Mouse (Mus musculus): ENCODE measurements around the gene 1700001O22Rik. TPM values are rescaled to one million over a fixed set of nuclear protein-coding genes. Genes with fewer than 3 reads are reported as not detected.

Gene 1700001O22Rik
- total RNA-seq, 4 experiments from 2014 or later = 0.24 to 1.2 (median 0.55) TPM

GRCm38 (mm10) chr2:30779241-30779640 is 24.2 kb downstream of the 1700001O22Rik start:
- no peak for DNase-seq (ENCODE audit: low spot score)

- DNase-seq (ENCODE audit: low spot score) = no peak
Observed at GRCm38 (mm10) chr2:30778235-30778634, 25.2 kb downstream of the 1700001O22Rik start.

- DNase-seq (ENCODE audit: low spot score) = no peak
Observed at GRCm38 (mm10) chr2:30777266-30777665, 26.2 kb downstream of the 1700001O22Rik start.

DNA sequence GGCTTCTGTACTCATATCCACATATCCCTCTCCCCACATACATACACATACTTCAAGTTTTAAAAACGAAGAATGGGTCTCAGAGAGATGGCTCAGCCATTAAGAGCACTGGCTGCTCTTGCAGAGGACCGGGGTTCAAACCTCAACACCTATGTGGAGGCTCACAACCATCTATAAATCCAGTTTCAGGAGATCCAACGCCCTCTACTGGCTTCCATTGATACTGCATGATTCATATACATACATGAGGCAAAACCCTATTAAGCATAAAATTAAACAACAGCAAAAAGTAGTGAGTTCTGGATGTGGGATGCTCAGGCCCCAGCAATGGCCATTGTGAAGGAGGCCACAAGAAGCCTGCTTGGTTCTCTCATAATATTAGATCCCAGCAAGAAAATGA is 27.5 kb downstream of the 1700001O22Rik start:
- DNase-seq (ENCODE audit: low spot score) = no peak

GRCm38 (mm10) chr2:30773313-30774005 is 30.0 kb downstream of the 1700001O22Rik start:
- DNase-seq (ENCODE audit: low spot score) = no peak

DNA sequence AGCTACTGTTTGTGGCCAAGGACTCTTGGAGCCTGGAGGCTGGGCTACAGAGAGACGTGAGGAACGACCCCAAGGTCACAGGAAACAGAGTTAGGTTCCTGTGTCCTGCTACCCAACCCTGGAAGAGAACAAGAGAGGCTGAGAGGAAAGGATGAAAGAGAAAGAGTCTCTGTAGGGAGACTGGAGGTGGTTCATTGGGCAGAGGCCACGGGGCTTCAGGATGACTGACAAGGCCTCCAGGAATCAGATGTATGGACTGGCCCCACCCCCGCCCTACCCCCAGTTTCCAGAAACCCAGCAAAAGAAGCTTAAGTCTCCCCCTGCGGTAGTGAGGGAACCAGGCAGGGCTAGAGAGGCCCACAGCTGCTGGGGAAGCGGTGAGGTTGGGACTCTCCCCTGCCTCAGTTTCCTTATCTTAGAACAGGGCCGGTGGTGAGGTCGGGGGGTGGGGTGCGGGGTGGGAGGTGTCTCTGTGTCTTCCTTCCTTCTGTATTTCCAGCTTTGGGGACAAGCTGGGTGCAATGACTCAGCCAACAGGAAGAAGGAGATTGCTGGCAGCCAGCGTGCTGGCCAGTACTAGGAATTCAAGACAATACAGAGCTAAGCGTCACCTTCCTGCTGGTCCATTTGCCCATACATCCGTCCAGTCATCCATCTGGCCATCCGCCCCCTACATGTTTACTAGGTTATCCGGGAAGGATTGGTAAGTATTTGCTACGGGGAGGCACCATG is 30.7 kb downstream of the 1700001O22Rik start:
- peak; percentile 79 for DNase-seq (ENCODE audit: low spot score)

DNA sequence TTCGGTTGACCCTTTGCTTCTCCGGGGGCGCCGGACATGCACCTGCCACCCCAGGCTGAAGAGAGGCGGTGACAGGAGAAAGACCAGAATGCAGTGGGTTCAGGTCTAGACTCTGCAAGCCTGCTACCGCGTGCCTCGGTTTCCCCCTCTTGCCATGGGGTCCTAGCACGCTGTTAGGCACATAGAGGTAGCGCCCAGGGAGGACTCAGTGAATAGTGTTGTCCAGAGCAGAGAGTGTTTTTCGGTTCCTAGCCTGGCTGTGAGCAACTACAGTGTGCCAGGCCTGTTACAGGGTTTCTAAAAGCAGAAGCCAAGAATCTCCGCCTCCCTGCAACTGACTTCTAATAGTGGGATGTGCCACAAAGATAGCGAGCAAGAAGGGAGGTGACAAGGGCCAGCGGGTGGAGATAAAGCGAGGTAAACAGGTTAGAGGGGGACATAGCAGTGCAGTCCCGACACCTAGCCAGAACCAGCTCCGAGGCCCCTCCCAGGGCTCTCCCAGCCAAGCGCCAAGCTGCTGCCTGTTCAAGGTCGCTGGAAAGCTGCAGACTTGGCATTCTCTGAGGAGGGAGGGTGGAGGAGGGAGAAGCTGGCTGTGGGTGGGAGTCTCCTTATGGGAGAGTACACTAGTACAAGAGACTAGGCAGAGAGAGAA is 31.5 kb downstream of the 1700001O22Rik start:
- DNase-seq (ENCODE audit: low spot score) = peak; percentile 73

DNA sequence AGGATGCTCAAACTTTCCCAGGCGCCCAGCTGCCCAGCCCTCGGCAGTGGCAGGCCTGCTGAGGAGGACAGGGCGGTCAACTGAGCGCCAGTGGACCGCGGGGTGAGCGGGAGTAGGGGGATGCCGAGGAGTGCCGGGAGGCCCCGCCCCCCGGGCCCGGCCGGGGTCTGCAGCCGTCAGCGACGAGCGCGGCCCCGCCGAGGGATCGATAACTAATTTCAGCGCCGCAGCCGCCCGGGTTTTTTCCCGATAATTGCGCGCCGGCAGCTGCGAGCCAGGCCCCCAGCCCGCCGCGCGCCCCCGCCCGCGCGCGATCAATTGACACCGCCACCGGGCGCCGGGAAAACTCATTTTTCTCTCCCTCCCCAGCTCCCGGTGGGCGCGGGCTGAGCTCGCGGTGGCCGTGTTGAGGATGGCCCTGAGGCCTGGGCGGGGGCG is 32.1 kb downstream of the 1700001O22Rik start:
- DNase-seq (ENCODE audit: low spot score) = no peak

GRCm38 (mm10) chr2:30769187-30769586 is 34.3 kb downstream of the 1700001O22Rik start:
- no peak for DNase-seq (ENCODE audit: low spot score)

- no peak for DNase-seq (ENCODE audit: low spot score)
Observed at GRCm38 (mm10) chr2:30768529-30768928, 34.9 kb downstream of the 1700001O22Rik start.

- DNase-seq (ENCODE audit: low spot score) = no peak
Observed at GRCm38 (mm10) chr2:30767626-30768240, 35.7 kb downstream of the 1700001O22Rik start.

GRCm38 (mm10) chr2:30766446-30766845 is 37.0 kb downstream of the 1700001O22Rik start:
- no peak for DNase-seq (ENCODE audit: low spot score)

DNA sequence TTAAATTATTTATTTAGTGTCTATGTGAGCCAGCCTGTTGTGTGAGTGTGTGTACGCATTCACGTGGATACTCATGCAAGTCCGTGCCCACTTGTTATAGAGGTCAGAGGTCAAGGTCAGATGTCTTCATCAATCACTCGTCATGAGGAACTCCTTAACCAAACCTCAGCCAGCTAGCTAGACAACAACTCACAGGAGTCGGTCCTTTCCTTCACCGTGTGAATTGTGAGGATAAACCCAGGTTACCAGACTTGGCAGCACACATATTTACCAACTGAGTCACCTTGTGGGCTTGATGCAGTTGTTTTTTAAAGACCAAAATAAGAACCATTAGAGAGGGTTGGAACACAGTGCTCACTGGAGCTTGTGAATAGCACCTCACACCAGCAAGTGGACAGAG is 42.8 kb downstream of the 1700001O22Rik start:
- DNase-seq (ENCODE audit: low spot score) = no peak

DNA sequence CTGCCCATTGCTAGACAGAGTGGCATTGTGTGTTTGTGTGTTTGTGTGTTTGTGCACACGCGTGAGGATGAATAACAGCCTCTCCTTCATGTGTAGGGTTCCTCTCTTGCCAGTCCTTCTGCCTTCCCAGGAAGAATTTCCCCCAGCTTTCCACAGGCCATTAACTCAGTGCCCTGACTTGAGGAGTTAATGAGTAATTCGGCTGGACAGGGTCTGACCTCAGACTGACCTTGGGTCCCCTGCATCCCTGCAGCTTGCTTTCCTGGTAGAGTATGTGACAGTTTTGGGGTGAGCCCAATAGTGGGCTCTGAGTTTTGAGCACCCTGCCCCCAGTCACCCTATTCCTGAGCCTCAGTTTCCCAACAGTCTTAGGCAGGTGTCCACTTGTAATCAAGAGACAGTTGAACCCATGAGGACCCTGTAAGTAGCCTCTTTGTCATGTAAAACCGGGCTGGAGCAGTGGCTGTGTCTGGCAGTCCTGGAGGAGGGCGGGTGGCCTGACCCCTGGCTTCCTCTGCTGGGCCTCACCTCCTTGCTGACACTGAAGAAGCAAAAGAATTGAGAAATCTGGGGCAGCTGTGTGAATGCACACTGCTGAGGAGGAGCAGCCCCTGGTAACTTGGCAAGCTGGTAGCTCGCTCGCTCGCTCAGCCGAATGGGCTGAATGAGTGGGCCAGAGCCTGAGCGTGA is 43.5 kb downstream of the 1700001O22Rik start:
- no peak for DNase-seq (ENCODE audit: low spot score)

DNA sequence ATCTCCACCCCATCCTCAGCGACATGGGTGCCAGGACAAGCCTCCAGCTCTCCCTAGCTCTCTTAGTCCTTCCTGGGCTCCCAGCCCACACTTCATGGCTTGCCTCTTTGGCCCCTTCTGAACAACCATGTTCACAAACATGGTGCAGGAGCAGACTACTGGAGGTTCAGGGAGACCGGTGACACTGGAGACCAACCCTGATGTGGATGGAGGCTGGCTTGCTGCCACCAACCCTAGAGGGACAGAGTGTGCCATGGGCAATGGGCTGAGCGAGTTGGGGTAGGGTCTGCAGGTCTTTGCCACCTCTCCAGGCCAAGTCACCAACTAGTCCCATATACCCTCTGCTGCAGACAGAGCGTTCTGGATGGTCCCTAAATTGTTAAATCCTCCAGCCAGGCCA is 44.0 kb downstream of the 1700001O22Rik start:
- DNase-seq (ENCODE audit: low spot score) = no peak

DNA sequence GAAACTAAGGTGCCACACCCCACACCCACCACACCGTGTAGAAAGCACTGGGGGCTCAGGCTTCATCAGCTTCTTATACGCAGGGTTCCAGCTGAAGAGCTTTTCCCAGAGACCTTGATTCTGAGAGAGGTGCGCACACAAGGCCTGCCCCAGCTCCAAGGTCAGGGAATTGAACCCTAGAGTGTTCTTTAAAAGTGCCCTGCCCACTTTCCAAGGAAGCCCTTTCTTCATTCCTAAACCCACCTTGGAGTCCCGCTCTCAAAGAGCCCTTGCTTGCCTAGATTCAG is 44.4 kb downstream of the 1700001O22Rik start:
- no peak for DNase-seq (ENCODE audit: low spot score)

DNA sequence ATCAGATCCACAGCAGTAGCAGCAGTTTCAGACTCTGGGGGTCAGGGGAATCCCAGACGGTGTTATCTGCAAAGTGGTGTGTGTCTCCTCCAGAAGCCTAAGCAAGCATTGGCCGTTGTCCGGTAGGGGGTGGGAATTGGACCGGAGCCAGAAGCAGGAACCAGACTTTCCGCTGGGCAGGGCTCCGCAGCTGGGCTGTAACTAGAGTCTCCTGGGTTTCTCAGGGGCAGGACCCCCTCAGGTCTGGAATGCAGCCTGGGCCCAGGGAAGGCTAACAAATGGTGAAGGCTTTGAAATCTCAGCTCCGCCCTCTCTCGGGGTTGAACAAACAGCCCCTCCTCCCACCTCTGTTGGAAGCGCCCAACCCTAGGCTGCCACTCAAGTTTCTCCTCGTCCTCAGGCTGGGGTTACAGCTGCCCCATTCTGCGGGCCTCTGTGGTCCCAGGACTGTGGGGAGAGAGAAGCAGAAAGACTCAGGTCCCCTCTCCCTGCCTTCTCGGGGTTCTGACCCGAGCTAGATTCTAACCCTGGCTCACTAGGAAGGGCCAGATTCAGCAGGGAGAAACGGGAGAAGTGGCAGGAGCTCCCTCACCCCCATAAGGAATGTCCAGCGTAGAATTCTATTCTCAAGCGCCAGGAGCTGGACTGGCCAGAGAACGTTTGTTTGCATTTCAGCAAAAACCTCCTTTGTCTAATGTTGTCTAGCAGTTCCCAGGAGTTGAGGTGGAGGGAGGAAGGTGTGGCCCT is 44.9 kb downstream of the 1700001O22Rik start:
- DNase-seq (ENCODE audit: low spot score) = peak; percentile 87

DNA sequence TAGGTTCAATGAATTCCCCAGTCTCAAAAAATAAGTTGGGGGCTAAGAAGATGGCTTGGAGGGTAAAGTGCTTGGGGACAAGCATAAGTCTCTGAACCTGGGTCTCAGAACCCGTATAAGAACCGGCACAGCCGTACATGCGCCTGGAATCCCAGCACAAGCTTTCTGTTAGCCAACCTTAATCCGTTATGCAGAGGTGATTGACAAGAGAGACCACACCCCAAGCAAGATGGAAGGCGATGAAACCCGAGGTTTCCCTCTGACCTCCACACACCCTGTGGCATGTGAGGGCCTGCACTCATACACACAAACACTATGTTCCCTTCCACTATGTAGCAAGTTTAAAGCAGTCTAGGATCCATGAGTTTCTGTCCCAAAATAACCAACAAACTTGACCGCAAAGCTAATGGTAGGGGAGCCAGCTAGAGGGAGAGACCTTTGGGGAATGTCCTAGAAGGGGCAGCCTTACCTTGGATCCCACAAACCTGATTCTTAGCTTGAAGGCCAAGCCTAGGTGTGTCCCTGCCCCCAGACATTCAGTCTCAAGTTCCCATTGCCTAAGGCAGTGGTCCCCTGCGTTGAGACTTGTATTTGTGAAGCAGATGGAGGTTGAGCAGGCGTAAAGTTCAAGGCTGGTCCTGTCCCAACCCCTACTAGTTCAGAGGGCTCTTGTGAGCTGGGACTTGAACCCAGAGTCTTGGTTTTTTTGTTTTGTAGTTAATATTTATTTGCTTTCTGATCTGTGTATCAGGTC is 46.3 kb downstream of the 1700001O22Rik start:
- DNase-seq (ENCODE audit: low spot score) = no peak

GRCm38 (mm10) chr2:30755985-30756765 is 47.3 kb downstream of the 1700001O22Rik start:
- DNase-seq (ENCODE audit: low spot score) = no peak

Data from heart, adult 8-10 months (tissue).